In the genomic region with DNA sequence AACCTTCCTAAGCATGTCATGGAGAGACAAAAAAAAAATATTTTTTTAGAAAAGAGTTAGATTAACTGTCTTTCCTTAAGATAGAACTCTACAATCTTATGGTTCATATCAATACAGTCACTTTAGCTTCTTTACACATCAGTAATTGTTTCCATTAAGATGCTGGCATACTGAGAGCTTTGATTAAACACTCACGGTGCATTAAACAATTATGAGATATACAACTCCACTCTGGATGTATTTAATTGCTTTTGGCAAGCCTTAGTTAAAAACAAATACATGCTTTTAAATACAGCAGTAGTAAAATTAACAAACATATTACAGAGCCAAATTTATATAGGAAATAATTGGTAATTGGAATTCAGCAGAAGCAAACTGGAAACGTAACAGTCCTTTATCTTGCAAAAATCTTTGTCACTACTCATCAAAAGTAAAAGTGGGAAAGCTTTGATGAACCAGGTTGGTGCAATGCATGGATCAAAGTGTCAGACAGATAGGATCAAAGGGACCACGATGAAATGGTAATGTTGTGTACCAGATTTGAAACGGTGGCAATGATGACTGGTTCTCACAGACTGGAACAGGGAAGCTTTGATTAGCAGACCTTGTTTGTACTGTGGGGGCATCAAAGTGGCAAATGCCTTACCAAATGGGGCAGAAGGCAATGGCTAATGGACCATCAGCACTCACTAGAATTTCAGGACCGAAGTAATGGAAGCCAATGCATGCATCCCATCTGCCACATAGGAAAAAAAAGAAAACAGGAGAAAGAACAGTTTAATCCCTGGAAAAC, we compare ENCODE assay signal across 22 mouse cellular contexts.
DNase-seq lines count a peak whose midpoint lies in the region; ATAC-seq and TF ChIP-seq lines count a peak whose summit lies in the region.
"Had no signal": no experiment of that assay in that cellular context is flagged by ENCODE, and none has a peak within 500 bp of the region (broad histone marks: within the 10 kb centered on the region; RNA-seq: fewer than 3 reads in every experiment).

No protein-coding gene starts in this region.

- DNase-seq in embryo, embryonic 10 days (ENCODE audit: low spot score), result peak; percentile 8
- no peak for DNase-seq in embryo, embryonic 11 days
- DNase-seq in midbrain, postnatal 0 days (ENCODE audit: low spot score), result peak; percentile 41
- no peak for DNase-seq in midbrain, embryonic 11.5 days (ENCODE audit: low spot score, missing footprints)
- peak; percentile 82 for DNase-seq in retina, postnatal 1 day
- DNase-seq: adrenal gland, postnatal 14 days; cerebellum, adult 18-20 months; cerebellum, adult 9-11 months; gastrocnemius, postnatal 36 days; heart, adult 11 months; heart, postnatal 36 days; kidney, adult 2 months had no signal

- ATAC-seq in forebrain, embryonic 13.5 days, result peak; percentile 67; the same call in 1 of the 2 replicates
- ATAC-seq in forebrain, embryonic 16.5 days, result no peak
- ATAC-seq in midbrain, postnatal 0 days (ENCODE audit: low FRiP score), result no peak
- ATAC-seq in midbrain, embryonic 11.5 days (ENCODE audit: low FRiP score), result no peak
- no peak for ATAC-seq in frontal cortex, adult (ENCODE audit: low TSS enrichment)
- ATAC-seq: activated CD4-positive, CD25-positive, alpha-beta regulatory T cell, adult 4 months; intestine, embryonic 16.5 days; Patski had no signal

- 29% methylated on average over 5 of the region's 5 CpGs for WGBS in forebrain, embryonic 13.5 days
- 31% methylated on average over 5 of the region's 5 CpGs for WGBS in forebrain, embryonic 16.5 days
- 58% methylated on average over 5 of the region's 5 CpGs for WGBS in midbrain, postnatal 0 days
- WGBS in midbrain, embryonic 11.5 days, result 71% methylated on average over 5 of the region's 5 CpGs

- no peaks in the 10 kb centered on the region for H3K36me3 ChIP-seq in forebrain, embryonic 13.5 days (ENCODE audit: poor library complexity, severe bottlenecking)
- no peaks in the 10 kb centered on the region for H3K36me3 ChIP-seq in forebrain, embryonic 16.5 days (ENCODE audit: control insufficient read depth, insufficient read depth)
- no peaks in the 10 kb centered on the region for H3K36me3 ChIP-seq in midbrain, postnatal 0 days (ENCODE audit: insufficient read depth, low read length)
- no peaks in the 10 kb centered on the region for H3K36me3 ChIP-seq in midbrain, embryonic 11.5 days (ENCODE audit: control insufficient read depth, insufficient read depth, low read length)
- H3K36me3 ChIP-seq: embryonic facial prominence, embryonic 15.5 days; heart, embryonic 13.5 days; hindbrain, embryonic 12.5 days had no signal

- no peak overlapping the region for H3K4me3 ChIP-seq in forebrain, embryonic 13.5 days
- H3K4me3 ChIP-seq in forebrain, embryonic 16.5 days (replicated peaks; ENCODE audit: low read length), result no peak overlapping the region
- H3K4me3 ChIP-seq in midbrain, postnatal 0 days (ENCODE audit: low read depth, low read length), result no peak overlapping the region
- no peak overlapping the region for H3K4me3 ChIP-seq in midbrain, embryonic 11.5 days (ENCODE audit: low read depth, low read length)
- H3K4me3 ChIP-seq: embryonic facial prominence, embryonic 15.5 days; erythroblast, embryonic 14.5 days; heart, embryonic 13.5 days; hindbrain, embryonic 12.5 days had no signal

- H3K9ac ChIP-seq in forebrain, embryonic 13.5 days, result no peak overlapping the region
- no peak overlapping the region for H3K9ac ChIP-seq in forebrain, embryonic 16.5 days (replicated peaks; ENCODE audit: low read depth, low read length)
- no peak overlapping the region for H3K9ac ChIP-seq in midbrain, postnatal 0 days (replicated peaks; ENCODE audit: low read length, poor library complexity, severe bottlenecking)
- H3K9ac ChIP-seq in midbrain, embryonic 11.5 days (ENCODE audit: low read length), result no peak overlapping the region
- H3K9ac ChIP-seq: embryonic facial prominence, embryonic 15.5 days; heart, embryonic 13.5 days; hindbrain, embryonic 12.5 days had no signal

- H3K9me3 ChIP-seq in forebrain, embryonic 13.5 days (replicated peaks), result no peaks in the 10 kb centered on the region
- H3K9me3 ChIP-seq in forebrain, embryonic 16.5 days (ENCODE audit: control insufficient read depth, low read length), result no peaks in the 10 kb centered on the region
- H3K9me3 ChIP-seq in midbrain, postnatal 0 days (ENCODE audit: low read length), result no peaks in the 10 kb centered on the region
- no peaks in the 10 kb centered on the region for H3K9me3 ChIP-seq in midbrain, embryonic 11.5 days (ENCODE audit: control insufficient read depth, low read length)
- H3K9me3 ChIP-seq: embryonic facial prominence, embryonic 15.5 days; heart, embryonic 13.5 days; hindbrain, embryonic 12.5 days had no signal

- no peaks in the 10 kb centered on the region for H3K4me1 ChIP-seq in forebrain, embryonic 13.5 days
- H3K4me1 ChIP-seq in forebrain, embryonic 16.5 days (replicated peaks; ENCODE audit: control insufficient read depth, insufficient read depth, low read length), result no peaks in the 10 kb centered on the region
- H3K4me1 ChIP-seq in midbrain, postnatal 0 days (ENCODE audit: insufficient read depth, low read length), result no peaks in the 10 kb centered on the region
- H3K4me1 ChIP-seq in midbrain, embryonic 11.5 days (ENCODE audit: control insufficient read depth, insufficient read depth, low read length), result no peaks in the 10 kb centered on the region
- H3K4me1 ChIP-seq: embryonic facial prominence, embryonic 15.5 days; heart, embryonic 13.5 days; hindbrain, embryonic 12.5 days had no signal

- H3K27ac ChIP-seq in forebrain, embryonic 13.5 days, result no peak overlapping the region
- no peak overlapping the region for H3K27ac ChIP-seq in forebrain, embryonic 16.5 days (ENCODE audit: low read length)
- H3K27ac ChIP-seq in midbrain, postnatal 0 days (ENCODE audit: low read depth, low read length), result no peak overlapping the region
- no peak overlapping the region for H3K27ac ChIP-seq in midbrain, embryonic 11.5 days (ENCODE audit: low read depth, low read length)
- H3K27ac ChIP-seq: embryonic facial prominence, embryonic 15.5 days; heart, embryonic 13.5 days; hindbrain, embryonic 12.5 days had no signal

- H3K4me2 ChIP-seq in forebrain, embryonic 13.5 days, result no peak overlapping the region
- H3K4me2 ChIP-seq in forebrain, embryonic 16.5 days (ENCODE audit: low read length), result no peak overlapping the region
- H3K4me2 ChIP-seq in midbrain, postnatal 0 days (ENCODE audit: low read depth, low read length, poor library complexity, severe bottlenecking), result no peak overlapping the region
- H3K4me2 ChIP-seq in midbrain, embryonic 11.5 days, result no peak overlapping the region
- H3K4me2 ChIP-seq: embryonic facial prominence, embryonic 15.5 days; heart, embryonic 13.5 days; hindbrain, embryonic 12.5 days had no signal

- no peak for TF ChIP-seq CTCF in midbrain, postnatal 0 days (IDR thresholded peaks at IDR 0.05)

- no peaks in the 10 kb centered on the region for H3K27me3 ChIP-seq in forebrain, embryonic 13.5 days
- H3K27me3 ChIP-seq in forebrain, embryonic 16.5 days (replicated peaks; ENCODE audit: control insufficient read depth, insufficient read depth, low read length), result no peaks in the 10 kb centered on the region
- H3K27me3 ChIP-seq in midbrain, postnatal 0 days (ENCODE audit: insufficient read depth, low read length), result no peaks in the 10 kb centered on the region
- no peaks in the 10 kb centered on the region for H3K27me3 ChIP-seq in midbrain, embryonic 11.5 days (ENCODE audit: control insufficient read depth, insufficient read depth, low read length)
- H3K27me3 ChIP-seq: embryonic facial prominence, embryonic 15.5 days; heart, embryonic 13.5 days; hindbrain, embryonic 12.5 days; Patski had no signal

Comparison
In these comparisons a context has a peak if more than half of its experiments do, and no peak if none do; other contexts are left out.
1. DNase-seq: peak in embryo, embryonic 10 days (single experiment), midbrain, postnatal 0 days (single experiment) and retina, postnatal 1 day (single experiment); none in embryo, embryonic 11 days (single experiment) and midbrain, embryonic 11.5 days (single experiment).